Mouse (Mus musculus): ENCODE results near the gene 4933427D14Rik.

GRCm38 (mm10) chr11:72217116-72217515 is 9.9 kb upstream of the 4933427D14Rik start:
- TF ChIP-seq MAFK (IDR thresholded peaks at IDR 0.05; ENCODE audit: insufficient read depth, low read depth, low read length) (no peak), ZC3H11A (IDR thresholded peaks at IDR 0.05; ENCODE audit: borderline replicate concordance, low read depth, low read length) (no peak)

Measured in ES-E14 (cell line).